Comparison of ENCODE assay signal across 15 mouse cellular contexts in the genomic region with DNA sequence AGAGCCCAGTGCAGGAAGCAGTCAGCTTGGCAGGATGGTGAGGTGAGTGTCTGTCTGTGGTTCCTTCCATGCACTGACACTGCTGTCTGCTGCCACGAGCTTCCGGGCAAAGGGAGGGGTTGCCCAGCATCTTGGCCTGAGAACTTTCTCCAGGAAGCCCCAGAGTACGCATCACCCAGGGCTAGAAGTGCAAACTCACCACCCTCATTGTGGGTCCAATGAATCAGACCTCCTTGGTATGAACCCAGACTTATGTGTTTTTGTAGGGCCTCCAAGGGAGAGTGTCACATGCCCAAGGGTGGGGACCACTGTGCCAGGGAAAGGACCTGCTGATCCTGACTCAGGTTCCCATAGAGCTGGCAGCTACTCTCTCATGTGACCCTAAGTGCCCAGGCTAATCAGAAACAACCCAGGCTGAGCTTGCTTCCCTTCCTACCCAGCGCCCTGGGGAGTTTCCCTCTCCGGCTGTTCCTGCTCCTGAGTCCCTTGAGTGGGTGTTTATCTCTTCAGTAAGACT. TPM values are rescaled to one million over a fixed set of nuclear protein-coding genes. Genes with fewer than 3 reads are reported as not detected.
DNase-seq lines count a peak whose midpoint lies in the region; ATAC-seq and TF ChIP-seq lines count a peak whose summit lies in the region.
"Had no signal": no experiment of that assay in that cellular context is flagged by ENCODE, and none has a peak within 500 bp of the region (broad histone marks: within the 10 kb centered on the region; RNA-seq: fewer than 3 reads in every experiment).

No protein-coding gene starts in this region.

- no peak overlapping the region for H3K27ac ChIP-seq in hindbrain, embryonic 12.5 days
- H3K27ac ChIP-seq in kidney, embryonic 14.5 days (ENCODE audit: low read depth, low read length): no peak overlapping the region
- H3K27ac ChIP-seq in thymus, adult 2 months (ENCODE audit: control insufficient read depth, insufficient read depth, low read length): no peak overlapping the region
- H3K27ac ChIP-seq: embryonic facial prominence, embryonic 15.5 days; left cerebral cortex, adult 2 months; liver, embryonic 13.5 days; midbrain, embryonic 12.5 days had no signal

- H3K9ac ChIP-seq in hindbrain, embryonic 12.5 days: no peak overlapping the region
- no peak overlapping the region for H3K9ac ChIP-seq in kidney, embryonic 14.5 days (ENCODE audit: low read depth, low read length)
- H3K9ac ChIP-seq: embryonic facial prominence, embryonic 15.5 days; liver, embryonic 13.5 days; midbrain, embryonic 12.5 days had no signal

- peaks cover 27% of the 10 kb centered on the region for H3K4me1 ChIP-seq in hindbrain, embryonic 12.5 days
- H3K4me1 ChIP-seq in kidney, embryonic 14.5 days (ENCODE audit: control insufficient read depth, insufficient read depth, low read length): peaks cover 19% of the 10 kb centered on the region
- peaks cover 38% of the 10 kb centered on the region for H3K4me1 ChIP-seq in thymus, adult 2 months (replicated peaks; ENCODE audit: control insufficient read depth, insufficient read depth, low read length)

- H3K27me3 ChIP-seq in hindbrain, embryonic 12.5 days: peaks cover 6% of the 10 kb centered on the region; the same call in 1 of the 2 replicates
- no peaks in the 10 kb centered on the region for H3K27me3 ChIP-seq in kidney, embryonic 14.5 days (ENCODE audit: control insufficient read depth, insufficient read depth, low read length)
- H3K27me3 ChIP-seq in thymus, adult 2 months (ENCODE audit: control insufficient read depth, insufficient read depth, low read length): no peaks in the 10 kb centered on the region
- H3K27me3 ChIP-seq: embryonic facial prominence, embryonic 15.5 days; liver, embryonic 13.5 days had no signal

- ATAC-seq in hematopoietic stem cell, adult 5-6 weeks (replicated peaks in 1 of 2; ENCODE audit: insufficient read depth in 1 of 2, low FRiP score in 2 of 2, low TSS enrichment in 1 of 2, low read depth in 1 of 2, poor library complexity in 2 of 2, severe bottlenecking in 2 of 2): peak; percentile 80 to 89
- no peak for ATAC-seq in hindbrain, embryonic 12.5 days (ENCODE audit: low FRiP score)
- ATAC-seq in kidney, embryonic 14.5 days (ENCODE audit: low FRiP score, low TSS enrichment): no peak
- ATAC-seq: intestine, postnatal 0 days had no signal

- H3K36me3 ChIP-seq in hindbrain, embryonic 12.5 days: no peaks in the 10 kb centered on the region
- H3K36me3 ChIP-seq in kidney, embryonic 14.5 days (ENCODE audit: control insufficient read depth, insufficient read depth, low read length): no peaks in the 10 kb centered on the region
- H3K36me3 ChIP-seq in thymus, adult 2 months (ENCODE audit: control insufficient read depth, insufficient read depth, low read length): no peaks in the 10 kb centered on the region
- H3K36me3 ChIP-seq: embryonic facial prominence, embryonic 15.5 days; liver, embryonic 13.5 days; midbrain, embryonic 12.5 days had no signal

- no peak overlapping the region for H3K4me2 ChIP-seq in hindbrain, embryonic 12.5 days (replicated peaks)
- no peak overlapping the region for H3K4me2 ChIP-seq in kidney, embryonic 14.5 days (replicated peaks; ENCODE audit: low read depth, low read length)
- H3K4me2 ChIP-seq: embryonic facial prominence, embryonic 15.5 days; liver, embryonic 13.5 days; midbrain, embryonic 12.5 days had no signal

- no peak overlapping the region for H3K4me3 ChIP-seq in hindbrain, embryonic 12.5 days
- no peak overlapping the region for H3K4me3 ChIP-seq in kidney, embryonic 14.5 days (ENCODE audit: low read length)
- H3K4me3 ChIP-seq in thymus, adult 2 months (ENCODE audit: control insufficient read depth, insufficient read depth, low read length): no peak overlapping the region
- H3K4me3 ChIP-seq: embryonic facial prominence, embryonic 15.5 days; left cerebral cortex, adult 2 months; liver, embryonic 13.5 days; midbrain, embryonic 12.5 days had no signal

- no peaks in the 10 kb centered on the region for H3K9me3 ChIP-seq in hindbrain, embryonic 12.5 days (replicated peaks)
- H3K9me3 ChIP-seq in kidney, embryonic 14.5 days (ENCODE audit: control insufficient read depth, low read length): no peaks in the 10 kb centered on the region
- H3K9me3 ChIP-seq: embryonic facial prominence, embryonic 15.5 days; liver, embryonic 13.5 days; midbrain, embryonic 12.5 days had no signal

- 78% methylated on average over 5 of the region's 5 CpGs for WGBS in hindbrain, embryonic 12.5 days
- WGBS in kidney, embryonic 14.5 days: 64% methylated on average over 5 of the region's 5 CpGs
- WGBS in thymus, adult 2 months: 28% methylated on average over 5 of the region's 5 CpGs

- no peak for TF ChIP-seq POLR2A in thymus, adult 2 months (IDR thresholded peaks at IDR 0.05; ENCODE audit: control insufficient read depth, extremely low read depth, insufficient read depth, low read length, poor library complexity)

- TF ChIP-seq CTCF in thymus, adult 2 months (IDR thresholded peaks at IDR 0.05; ENCODE audit: borderline replicate concordance, control insufficient read depth, extremely low read depth, insufficient read depth, low read length, poor library complexity): no peak

- DNase-seq in gastrocnemius, adult 18-20 months (ENCODE audit: low spot score): peak; percentile 87
- no peak for DNase-seq in gastrocnemius, postnatal 4 days (ENCODE audit: low spot score in 2 of 2)
- DNase-seq in 3T3-L1 (ENCODE audit: low read depth, low spot score) (peak; percentile 90), adipocyte (ENCODE audit: low spot score) (peak; percentile 84)
- no peak for DNase-seq in thymus, adult 2 months
- DNase-seq: cerebellum, adult 11-12 months; liver, embryonic 13.5 days had no signal

RNA-seq across cellular contexts. Expression of a gene that starts 7.0 kb away (rescaled TPM):
- 100 to 1,000 TPM; 671 to 798 TPM for total RNA-seq in gastrocnemius, adult 18-20 months (2021)
- 100 to 1,000 TPM in 1 of 2 experiments, 10 to 100 TPM in 1; 95.7 to 138 TPM for total RNA-seq in gastrocnemius, postnatal 4 days (2021)
- total RNA-seq in hematopoietic stem cell, adult 5-6 weeks (2017): not detected in 2 replicates
- polyA plus RNA-seq in hindbrain, embryonic 12.5 days (2016; fragmentation: Nextera tagmentation; extraction: Ambion mirVana): 0.10 TPM in 1 of 2 replicates, not detected in the other
- polyA plus RNA-seq in kidney, embryonic 14.5 days (2014; fragmentation: Nextera tagmentation; extraction: Ambion mirVana): 0.13 TPM in 1 of 2 replicates, not detected in the other
- polyA plus RNA-seq in thymus, adult 2 months (2012; rRNA removed): 0.20 and 0.34 TPM in 2 replicates
- total RNA-seq: left cerebral cortex, adult 2 months had no signal
- polyA plus RNA-seq: intestine, postnatal 0 days; liver, embryonic 13.5 days; midbrain, embryonic 12.5 days had no signal

RNA-seq across cellular contexts. Expression of a gene that starts 28.8 kb away (rescaled TPM):
- total RNA-seq in gastrocnemius, adult 18-20 months (2021): 1 to 10 TPM in 1 of 2 experiments, under 1 TPM in 1; 0.75 to 1.8 TPM
- total RNA-seq in gastrocnemius, postnatal 4 days (2021): 1 to 10 TPM; 5.4 to 7.3 TPM
- total RNA-seq in hematopoietic stem cell, adult 5-6 weeks (2017): not detected in 2 replicates
- polyA plus RNA-seq in hindbrain, embryonic 12.5 days (2016; fragmentation: Nextera tagmentation; extraction: Ambion mirVana): 1.3 and 2.5 TPM in 2 replicates
- polyA plus RNA-seq in kidney, embryonic 14.5 days (2014; fragmentation: Nextera tagmentation; extraction: Ambion mirVana): 4.4 and 4.8 TPM in 2 replicates
- polyA plus RNA-seq in thymus, adult 2 months (2012; rRNA removed): 7.7 and 8.6 TPM in 2 replicates

RNA-seq across cellular contexts. Expression of a gene that starts 47.3 kb away (rescaled TPM):
- total RNA-seq in gastrocnemius, adult 18-20 months (2021): under 1 TPM; 0.26 to 0.34 TPM
- 1 to 10 TPM; 3.6 to 3.8 TPM for total RNA-seq in gastrocnemius, postnatal 4 days (2021)
- total RNA-seq in hematopoietic stem cell, adult 5-6 weeks (2017): not detected in 2 replicates
- 2.8 and 2.9 TPM in 2 replicates for polyA plus RNA-seq in hindbrain, embryonic 12.5 days (2016; fragmentation: Nextera tagmentation; extraction: Ambion mirVana)
- 2.3 and 2.5 TPM in 2 replicates for polyA plus RNA-seq in kidney, embryonic 14.5 days (2014; fragmentation: Nextera tagmentation; extraction: Ambion mirVana)
- 3.8 and 5.7 TPM in 2 replicates for polyA plus RNA-seq in thymus, adult 2 months (2012; rRNA removed)
- polyA plus RNA-seq: liver, embryonic 13.5 days had no signal

RNA-seq across cellular contexts. Expression of a gene that starts 56.4 kb away (rescaled TPM):
- total RNA-seq in gastrocnemius, adult 18-20 months (2021): 1 to 10 TPM; 1.6 to 5.3 TPM
- total RNA-seq in gastrocnemius, postnatal 4 days (2021): 10 to 100 TPM; 22.2 to 24.0 TPM
- 68.1 and 113 TPM in 2 replicates for total RNA-seq in hematopoietic stem cell, adult 5-6 weeks (2017)
- 81.5 and 87.9 TPM in 2 replicates for polyA plus RNA-seq in hindbrain, embryonic 12.5 days (2016; fragmentation: Nextera tagmentation; extraction: Ambion mirVana)
- 107 and 124 TPM in 2 replicates for polyA plus RNA-seq in kidney, embryonic 14.5 days (2014; fragmentation: Nextera tagmentation; extraction: Ambion mirVana)
- 16.1 and 19.1 TPM in 2 replicates for polyA plus RNA-seq in thymus, adult 2 months (2012; rRNA removed)

RNA-seq across cellular contexts. Expression of a gene that starts 58.1 kb away (rescaled TPM):
- not detected for total RNA-seq in gastrocnemius, adult 18-20 months (2021)
- total RNA-seq in gastrocnemius, postnatal 4 days (2021): not detected
- total RNA-seq in hematopoietic stem cell, adult 5-6 weeks (2017): not detected in 2 replicates
- polyA plus RNA-seq in hindbrain, embryonic 12.5 days (2016; fragmentation: Nextera tagmentation; extraction: Ambion mirVana): 2.4 and 3.9 TPM in 2 replicates
- 1.1 and 1.2 TPM in 2 replicates for polyA plus RNA-seq in kidney, embryonic 14.5 days (2014; fragmentation: Nextera tagmentation; extraction: Ambion mirVana)
- 2.0 and 2.1 TPM in 2 replicates for polyA plus RNA-seq in thymus, adult 2 months (2012; rRNA removed)
- total RNA-seq: gastrocnemius, postnatal 36 days had no signal

Comparison
In these comparisons a context has a peak if more than half of its experiments do, and no peak if none do; other contexts are left out.
1. DNase-seq: peak in gastrocnemius, adult 18-20 months (single experiment), 3T3-L1 (single experiment) and adipocyte (single experiment); none in gastrocnemius, postnatal 4 days (0 of 2) and thymus, adult 2 months (single experiment).
2. ATAC-seq: peak in hematopoietic stem cell, adult 5-6 weeks (2 of 2); none in hindbrain, embryonic 12.5 days (single experiment) and kidney, embryonic 14.5 days (single experiment).
3. RNA of a gene that starts 7.0 kb away (total RNA-seq): 671 to 798 TPM in gastrocnemius, adult 18-20 months and 95.7 to 138 TPM in gastrocnemius, postnatal 4 days; not detected in hematopoietic stem cell, adult 5-6 weeks; every median in the first group is over 10 times any median in the second.